Mouse (Mus musculus) MEL (cell line): ENCODE results near the gene Ezh1. TPM values are rescaled to one million over a fixed set of nuclear protein-coding genes. Genes with fewer than 3 reads are reported as not detected.
A peak's percentile ranks its signal among the peaks of the same experiment; 100 is the strongest.

Experiments used
- DNase-seq: peaks from one replicate; pipeline ENCODE4 v3.0.0; 2011; ENCODE audit warnings: low read depth, low spot score
- H3K27ac ChIP-seq: 2 replicates; pipeline ENCODE4 v1.5.1; 2012; ENCODE audit warnings: low read depth, mild to moderate bottlenecking, control low read depth, low read length, moderate library complexity; ENCODE audit not compliant: control insufficient read depth
- H3K27me3 ChIP-seq, 2 experiments: fragments of 150-350 bp in 1 of 2; sonication (generic) in 1 of 2; 2 replicates each; pipeline ENCODE4 v1.6.1; 2012; ENCODE audit warnings: low read length in 2 of 2, mild to moderate bottlenecking in 2 of 2, improper control_type of control experiment in 1 of 2, moderate library complexity in 1 of 2; ENCODE audit not compliant: insufficient read depth in 2 of 2, control insufficient read depth in 1 of 2
- H3K36me3 ChIP-seq, 2 experiments: 2 replicates each; pipeline ENCODE4 v1.6.1; 2012 to 2014; ENCODE audit warnings: low read length in 2 of 2, improper control_type of control experiment in 1 of 2, inconsistent platforms in 1 of 2, mild to moderate bottlenecking in 1 of 2; ENCODE audit not compliant: insufficient read depth in 2 of 2, control insufficient read depth in 1 of 2
- H3K4me1 ChIP-seq, 2 experiments: fragments of 150-350 bp in 1 of 2; sonication (generic) in 1 of 2; 2 replicates each; pipeline ENCODE4 v1.6.1; 2012; ENCODE audit warnings: low read length in 2 of 2, improper control_type of control experiment in 1 of 2, mild to moderate bottlenecking in 1 of 2; ENCODE audit not compliant: insufficient read depth in 2 of 2, control insufficient read depth in 1 of 2
- H3K4me3 ChIP-seq, 2 experiments: fragments of 150-350 bp in 1 of 2; sonication (generic) in 1 of 2; 2 replicates each; pipeline ENCODE4 v1.5.1; 2012; ENCODE audit warnings: low read depth in 2 of 2, low read length in 2 of 2, mild to moderate bottlenecking in 2 of 2, moderate library complexity in 2 of 2, control low read depth in 1 of 2, improper control_type of control experiment in 1 of 2; ENCODE audit not compliant: control insufficient read depth in 1 of 2, insufficient read depth in 1 of 2
- H3K79me2 ChIP-seq: 2 replicates; pipeline ENCODE4 v1.6.1; 2012; ENCODE audit warnings: mild to moderate bottlenecking, low read length, moderate library complexity; ENCODE audit not compliant: control insufficient read depth, poor library complexity, insufficient read depth
- H3K9ac ChIP-seq: 2 replicates; pipeline ENCODE4 v1.6.1; 2012; ENCODE audit warnings: low read depth, mild to moderate bottlenecking, control low read depth, low read length, moderate library complexity; ENCODE audit not compliant: control insufficient read depth, poor library complexity, severe bottlenecking
- H3K9me3 ChIP-seq: fragments of 150-350 bp; sonication (generic); replicated peaks from 2 replicates; pipeline ENCODE4 v1.6.1; 2012; ENCODE audit warnings: mild to moderate bottlenecking, low read length, improper control_type of control experiment, moderate library complexity; ENCODE audit not compliant: insufficient read depth
- BHLHE40 ChIP-seq: IDR thresholded peaks from 2 replicates; pipeline ENCODE4 v1.6.1; 2012; ENCODE audit warnings: low read depth, mild to moderate bottlenecking, inconsistent platforms, low read length, improper control_type of control experiment, borderline replicate concordance
- CHD1 ChIP-seq: IDR thresholded peaks from 2 replicates; pipeline ENCODE4 v1.6.1; 2012; ENCODE audit warnings: low read depth, mild to moderate bottlenecking, inconsistent platforms, low read length, improper control_type of control experiment
- CHD2 ChIP-seq: IDR thresholded peaks from 2 replicates; pipeline ENCODE4 v1.6.1; 2011; ENCODE audit warnings: low read length, improper control_type of control experiment
- CTCF ChIP-seq, 3 experiments: IDR thresholded peaks in 2 of 3; conservative IDR thresholded peaks in 1 of 3; 2 replicates each; pipeline ENCODE4 v1.5.1; 2011 to 2012; ENCODE audit warnings: low read length in 3 of 3, low read depth in 2 of 3, mild to moderate bottlenecking in 2 of 3, improper control_type of control experiment in 1 of 3, inconsistent platforms in 1 of 3, mixed read lengths in 1 of 3, moderate library complexity in 1 of 3; ENCODE audit not compliant: control insufficient read depth in 1 of 3, insufficient read depth in 1 of 3, poor library complexity in 1 of 3, severe bottlenecking in 1 of 3
- E2F4 ChIP-seq: IDR thresholded peaks from 2 replicates; pipeline ENCODE4 v1.6.1; 2011; ENCODE audit warnings: low read depth, low read length, improper control_type of control experiment, borderline replicate concordance
- ELF1 ChIP-seq: IDR thresholded peaks from 2 replicates; pipeline ENCODE4 v1.6.1; 2014; ENCODE audit warnings: low read depth, mild to moderate bottlenecking, inconsistent platforms, low read length, improper control_type of control experiment, moderate library complexity
- EP300 ChIP-seq, 2 experiments: IDR thresholded peaks; 2 replicates each; pipeline ENCODE4 v1.6.1; 2011; ENCODE audit warnings: improper control_type of control experiment in 2 of 2, low read length in 2 of 2, low read depth in 1 of 2, mild to moderate bottlenecking in 1 of 2
- GABPA ChIP-seq: IDR thresholded peaks from 2 replicates; pipeline ENCODE4 v1.6.1; 2012; ENCODE audit warnings: low read depth, mild to moderate bottlenecking, inconsistent platforms, low read length, improper control_type of control experiment, moderate library complexity
- HCFC1 ChIP-seq: IDR thresholded peaks from 2 replicates; pipeline ENCODE4 v1.6.1; 2012; ENCODE audit warnings: low read depth, mild to moderate bottlenecking, inconsistent platforms, low read length, improper control_type of control experiment, moderate library complexity
- JUND ChIP-seq: IDR thresholded peaks from 2 replicates; pipeline ENCODE4 v1.6.1; 2011; ENCODE audit warnings: low read depth, mild to moderate bottlenecking, improper control_type of control experiment, low read length
- KAT2A ChIP-seq: conservative IDR thresholded peaks from 2 replicates; pipeline ENCODE4 v1.6.1; 2012; ENCODE audit warnings: low read depth, low read length, improper control_type of control experiment, inconsistent platforms
- MAFK ChIP-seq: IDR thresholded peaks from 2 replicates; pipeline ENCODE4 v1.6.1; 2011; ENCODE audit warnings: low read depth, mild to moderate bottlenecking, low read length, improper control_type of control experiment, borderline replicate concordance
- MAX ChIP-seq: IDR thresholded peaks from 2 replicates; pipeline ENCODE4 v1.6.1; 2011; ENCODE audit warnings: low read length, improper control_type of control experiment
- MAZ ChIP-seq: IDR thresholded peaks from 2 replicates; pipeline ENCODE4 v1.6.1; 2012; ENCODE audit warnings: low read depth, mild to moderate bottlenecking, inconsistent platforms, low read length, improper control_type of control experiment
- MEF2A ChIP-seq: IDR thresholded peaks from 2 replicates; pipeline ENCODE4 v1.6.1; 2014; ENCODE audit warnings: low read depth, mild to moderate bottlenecking, inconsistent platforms, low read length, improper control_type of control experiment; ENCODE audit not compliant: poor library complexity, insufficient replicate concordance, severe bottlenecking; ENCODE audit errors: extremely low read depth
- MXI1 ChIP-seq: IDR thresholded peaks from 2 replicates; pipeline ENCODE4 v1.6.1; 2011; ENCODE audit warnings: mild to moderate bottlenecking, low read depth, low read length, improper control_type of control experiment
- MYB ChIP-seq: IDR thresholded peaks from 2 replicates; pipeline ENCODE4 v1.6.1; 2011; ENCODE audit warnings: mild to moderate bottlenecking, low read depth, low read length, improper control_type of control experiment
- MYC ChIP-seq: IDR thresholded peaks from 2 replicates; pipeline ENCODE4 v1.6.1; 2011; ENCODE audit warnings: low read depth, mild to moderate bottlenecking, low read length, improper control_type of control experiment, moderate library complexity
- NELFE ChIP-seq: IDR thresholded peaks from 2 replicates; pipeline ENCODE4 v1.6.1; 2011; ENCODE audit warnings: low read depth, low read length, improper control_type of control experiment
- NRF1 ChIP-seq: IDR thresholded peaks from 2 replicates; pipeline ENCODE4 v1.6.1; 2014; ENCODE audit warnings: low read depth, mild to moderate bottlenecking, inconsistent platforms, low read length, improper control_type of control experiment, moderate library complexity; ENCODE audit not compliant: poor library complexity, insufficient read depth, severe bottlenecking
- POLR2A ChIP-seq, 2 experiments: IDR thresholded peaks; 2 replicates each; pipeline ENCODE4 v1.6.1; 2011 to 2012; ENCODE audit warnings: low read length in 2 of 2, mild to moderate bottlenecking in 2 of 2, control low read depth in 1 of 2, improper control_type of control experiment in 1 of 2, low read depth in 1 of 2, moderate library complexity in 1 of 2; ENCODE audit not compliant: control insufficient read depth in 1 of 2, insufficient read depth in 1 of 2, poor library complexity in 1 of 2
- POLR2AphosphoS2 ChIP-seq: IDR thresholded peaks from 2 replicates; pipeline ENCODE4 v1.6.1; 2011; ENCODE audit warnings: low read length, improper control_type of control experiment
- RAD21 ChIP-seq: IDR thresholded peaks from 2 replicates; pipeline ENCODE4 v1.6.1; 2011; ENCODE audit warnings: mild to moderate bottlenecking, low read depth, low read length, improper control_type of control experiment
- RCOR1 ChIP-seq: IDR thresholded peaks from 2 replicates; pipeline ENCODE4 v1.6.1; 2012; ENCODE audit warnings: low read depth, mild to moderate bottlenecking, inconsistent platforms, low read length, improper control_type of control experiment
- SIN3A ChIP-seq: IDR thresholded peaks from 2 replicates; pipeline ENCODE4 v1.6.1; 2012; ENCODE audit warnings: low read length, improper control_type of control experiment, inconsistent platforms
- TAL1 ChIP-seq: IDR thresholded peaks from 2 replicates; pipeline ENCODE4 v1.6.1; 2012; ENCODE audit warnings: mild to moderate bottlenecking, inconsistent platforms, low read length, moderate library complexity, mixed read lengths
- TBP ChIP-seq: IDR thresholded peaks from 2 replicates; pipeline ENCODE4 v1.8.0; 2011; ENCODE audit warnings: low read depth, low read length, improper control_type of control experiment
- TCF12 ChIP-seq: IDR thresholded peaks from 2 replicates; pipeline ENCODE4 v1.6.1; 2014; ENCODE audit warnings: low read depth, mild to moderate bottlenecking, inconsistent platforms, low read length, improper control_type of control experiment, moderate library complexity
- UBTF ChIP-seq: IDR thresholded peaks from 2 replicates; pipeline ENCODE4 v1.6.1; 2012; ENCODE audit warnings: low read depth, mild to moderate bottlenecking, inconsistent platforms, low read length, improper control_type of control experiment, moderate library complexity, borderline replicate concordance; ENCODE audit not compliant: insufficient read depth
- USF1 ChIP-seq: IDR thresholded peaks from 2 replicates; pipeline ENCODE4 v1.6.1; 2014; ENCODE audit warnings: low read depth, mild to moderate bottlenecking, inconsistent platforms, low read length, improper control_type of control experiment, moderate library complexity
- USF2 ChIP-seq, 2 experiments: IDR thresholded peaks; 2 replicates each; pipeline ENCODE4 v1.6.1; 2011 to 2012; ENCODE audit warnings: improper control_type of control experiment in 2 of 2, low read length in 2 of 2, borderline replicate concordance in 1 of 2, inconsistent platforms in 1 of 2, low read depth in 1 of 2, mild to moderate bottlenecking in 1 of 2; ENCODE audit not compliant: insufficient read depth in 1 of 2
- ZC3H11A ChIP-seq: IDR thresholded peaks from 2 replicates; pipeline ENCODE4 v1.6.1; 2012; ENCODE audit warnings: low read depth, mild to moderate bottlenecking, inconsistent platforms, low read length, improper control_type of control experiment
- ZKSCAN1 ChIP-seq: IDR thresholded peaks from 2 replicates; pipeline ENCODE4 v1.6.1; 2012; ENCODE audit warnings: low read depth, mild to moderate bottlenecking, inconsistent platforms, low read length, improper control_type of control experiment, moderate library complexity
- ZMIZ1 ChIP-seq: IDR thresholded peaks from 2 replicates; pipeline ENCODE4 v1.6.1; 2012; ENCODE audit warnings: low read depth, mild to moderate bottlenecking, inconsistent platforms, low read length, improper control_type of control experiment, moderate library complexity
- ZNF384 ChIP-seq: IDR thresholded peaks from 2 replicates; pipeline ENCODE4 v1.6.1; 2012; ENCODE audit warnings: low read depth, mild to moderate bottlenecking, inconsistent platforms, low read length, improper control_type of control experiment
- polyA plus RNA-seq, 2 experiments: library from polyadenylated mRNA; stranded (reverse) in 1 of 2; unstranded in 1 of 2; fragments of >175 nt in 1 of 2; fragments of >200 nt in 1 of 2; gene quantifications; 2 replicates each; pipeline versions ENCODE4 v1.2.1 to v1.2.4; 2012; ENCODE audit warnings: low replicate concordance in 2 of 2, low read depth in 1 of 2; ENCODE audit not compliant: insufficient read length in 2 of 2, insufficient read depth in 1 of 2, missing spikeins in 1 of 2
- total RNA-seq: library from RNA; depleted of rRNA; stranded (reverse); fragments of 300-350 nt; gene quantifications from 2 replicates; pipeline ENCODE4 v1.2.3, GENCODE M21; 2012

The Ezh1 gene
- total and polyA plus RNA-seq, 3 experiments: 5.0 to 8.4 TPM; not detected in 1

- peak within 1 kb of the TSS; percentile 79 to 87 for H3K4me3 ChIP-seq
- H3K9ac ChIP-seq: peak within 1 kb of the TSS; percentile 77
- peaks cover 0 to 4% of the 10 kb centered on the region in 2 experiments; a peak in 2 of 4 replicates for H3K27me3 ChIP-seq
- H3K36me3 ChIP-seq: peaks cover 0 to 6% of the 10 kb centered on the region in 2 experiments; a peak in 2 of 4 replicates
- DNase-seq: peak; percentile 100
- H3K4me1 ChIP-seq: peaks cover 0 to 19% of the 10 kb centered on the region in 2 experiments; a peak in 2 of 4 replicates
- no peak within 1 kb of the TSS for H3K27ac ChIP-seq
- H3K9me3 ChIP-seq: no peaks in the 10 kb centered on the region
- no peaks in the 10 kb centered on the region; the same call in 1 of the 2 replicates for H3K79me2 ChIP-seq
- TF ChIP-seq NRF1 (peak; percentile 8; the same call in 1 of the 2 replicates), MXI1 (0 out of 2 replicates have a peak, but pooled peaks have one; percentile 20), JUND (no peak), EP300 (IDR thresholded peaks at IDR 0.05; ENCODE audit: low read depth in 1 of 2, low read length in 2 of 2) (0 out of 4 replicates have a peak, but pooled peaks of 1 of the 2 experiments have one; percentile 4), CTCF (IDR thresholded peaks at IDR 0.05 in 2 of 3, conservative IDR thresholded peaks at IDR 0.05 in 1 of 3; ENCODE audit: control insufficient read depth in 1 of 3, insufficient read depth in 1 of 3, low read depth in 2 of 3, low read length in 3 of 3, poor library complexity in 1 of 3, severe bottlenecking in 1 of 3) (no peak), HCFC1 (no peak), USF1 (peak; percentile 86), E2F4 (no peak), TCF12 (0 out of 2 replicates have a peak, but pooled peaks have one; percentile 22), CHD2 (no peak), MAX (no peak), POLR2A (IDR thresholded peaks at IDR 0.05; ENCODE audit: control insufficient read depth in 1 of 2, insufficient read depth in 1 of 2, low read depth in 1 of 2, low read length in 2 of 2, poor library complexity in 1 of 2) (peak; percentile 43 to 53; a peak in 1 of 4 replicates), MYC (no peak), ELF1 (no peak), MEF2A (no peak), RCOR1 (no peak), CHD1 (no peak), ZC3H11A (no peak), MYB (no peak), ZNF384 (no peak), TAL1 (no peak), KAT2A (no peak), SIN3A (no peak; the same call in 1 of the 2 replicates), NELFE (no peak), MAZ (peak; percentile 99), MAFK (no peak), USF2 (IDR thresholded peaks at IDR 0.05; ENCODE audit: borderline replicate concordance in 1 of 2, insufficient read depth in 1 of 2, low read depth in 1 of 2, low read length in 2 of 2) (no peak), UBTF (no peak), RAD21 (no peak), GABPA (no peak), POLR2AphosphoS2 (no peak), ZKSCAN1 (no peak), BHLHE40 (no peak), ZMIZ1 (no peak), TBP (no peak)
Observed at GRCm38 (mm10) chr11:101170811-101171610, 55.3 kb downstream of the Ezh1 start, which contains the start of gene Plekhh3. Gene Plekhh3 (minus strand): TSS chr11:101171351.
